Mouse (Mus musculus): ENCODE results near the gene Klhdc7b. TPM values are rescaled to one million over a fixed set of nuclear protein-coding genes. Genes with fewer than 3 reads are reported as not detected.

The Klhdc7b gene
- polyA plus RNA-seq, 1 experiment from 2014 or later = not detected

- Histone ChIP-seq H3K4me2 (replicated peaks) (no peak overlapping the region), H3K9me3 (no peaks in the 10 kb centered on the region), H3K27me3 (no peaks in the 10 kb centered on the region), H3K36me3 (no peaks in the 10 kb centered on the region), H3K27ac (replicated peaks) (no peak overlapping the region), H3K9ac (replicated peaks) (no peak overlapping the region), H3K4me3 (no peak overlapping the region), H3K4me1 (no peaks in the 10 kb centered on the region)
- WGBS = 88% methylated on average over 10 of the region's 10 CpGs
- ATAC-seq (replicated peaks) = no peak
These were observed 20.3 kb downstream of the Klhdc7b start for GRCm38 (mm10) chr15:89404831-89405623.

GRCm38 (mm10) chr15:89406691-89407090 is 22.0 kb downstream of the Klhdc7b start:
- Histone ChIP-seq H3K9me3 (no peaks in the 10 kb centered on the region), H3K36me3 (no peaks in the 10 kb centered on the region), H3K9ac (replicated peaks) (no peak overlapping the region), H3K4me2 (replicated peaks) (no peak overlapping the region), H3K27me3 (no peaks in the 10 kb centered on the region), H3K4me1 (no peaks in the 10 kb centered on the region), H3K4me3 (no peak overlapping the region), H3K27ac (replicated peaks) (no peak overlapping the region)
- no peak for ATAC-seq (replicated peaks)

- Histone ChIP-seq H3K4me2 (replicated peaks) (no peak within 1 kb of the TSS), H3K27me3 (no peaks in the 10 kb centered on the region), H3K9me3 (no peaks in the 10 kb centered on the region), H3K4me3 (no peak within 1 kb of the TSS), H3K9ac (replicated peaks) (no peak within 1 kb of the TSS), H3K36me3 (no peaks in the 10 kb centered on the region), H3K4me1 (no peaks in the 10 kb centered on the region), H3K27ac (replicated peaks) (no peak within 1 kb of the TSS)
- WGBS = 91% methylated on average over 22 of the region's 24 CpGs
- ATAC-seq (replicated peaks) = no peak
These were observed 25.4 kb downstream of the Klhdc7b start, which contains the start of gene Syce3 for GRCm38 (mm10) chr15:89410118-89410517. Gene Syce3, minus strand, starts transcription at chr15:89410503.

GRCm38 (mm10) chr15:89415282-89415681 is 30.6 kb downstream of the Klhdc7b start:
- ATAC-seq (replicated peaks) = no peak
- peaks cover 16% of the 10 kb centered on the region; the same call in 1 of the 2 replicates for H3K36me3 ChIP-seq
- no peak overlapping the region for H3K4me3 ChIP-seq
- no peak overlapping the region for H3K4me2 ChIP-seq (replicated peaks)
- no peaks in the 10 kb centered on the region for H3K9me3 ChIP-seq
- H3K4me1 ChIP-seq = no peaks in the 10 kb centered on the region
- H3K27me3 ChIP-seq = no peaks in the 10 kb centered on the region
- H3K9ac ChIP-seq (replicated peaks) = no peak overlapping the region
- no peak overlapping the region for H3K27ac ChIP-seq (replicated peaks)
- WGBS = 91% methylated on average over 8 of the region's 8 CpGs

- no peak for ATAC-seq (replicated peaks)
- 94% methylated on average over 9 of the region's 9 CpGs for WGBS
- peaks cover 34% of the 10 kb centered on the region; the same call in 1 of the 2 replicates for H3K36me3 ChIP-seq
These were observed 37.2 kb downstream of the Klhdc7b start for GRCm38 (mm10) chr15:89421938-89422337.

GRCm38 (mm10) chr15:89424621-89425020 is 39.9 kb downstream of the Klhdc7b start:
- no peak overlapping the region for H3K4me2 ChIP-seq (replicated peaks)
- WGBS = 82% methylated on average over 8 of the region's 8 CpGs
- no peak overlapping the region for H3K9ac ChIP-seq (replicated peaks)
- H3K4me3 ChIP-seq = no peak overlapping the region
- ATAC-seq (replicated peaks) = no peak
- no peaks in the 10 kb centered on the region for H3K9me3 ChIP-seq
- H3K4me1 ChIP-seq = peaks cover 12% of the 10 kb centered on the region
- no peak overlapping the region for H3K27ac ChIP-seq (replicated peaks)
- no peaks in the 10 kb centered on the region for H3K27me3 ChIP-seq
- H3K36me3 ChIP-seq = peaks cover 28% of the 10 kb centered on the region; the same call in 1 of the 2 replicates

More at GRCm38 (mm10) chr15:89421938-89422337, 37.2 kb downstream of the Klhdc7b start:
- H3K4me1 ChIP-seq = no peaks in the 10 kb centered on the region
- no peak overlapping the region for H3K4me2 ChIP-seq (replicated peaks)
- H3K4me3 ChIP-seq = no peak overlapping the region
- no peaks in the 10 kb centered on the region for H3K27me3 ChIP-seq
- H3K27ac ChIP-seq (replicated peaks) = no peak overlapping the region
- H3K9ac ChIP-seq (replicated peaks) = no peak overlapping the region
- H3K9me3 ChIP-seq = no peaks in the 10 kb centered on the region

GRCm38 (mm10) chr15:89425711-89426121 is 41.0 kb downstream of the Klhdc7b start, which contains the start of gene Cpt1b:
Gene Cpt1b, minus strand, starts transcription at chr15:89425863.
- ATAC-seq (replicated peaks) = no peak
- Histone ChIP-seq H3K9me3 (no peaks in the 10 kb centered on the region), H3K36me3 (peaks cover 21% of the 10 kb centered on the region; the same call in 1 of the 2 replicates), H3K27ac (replicated peaks) (no peak within 1 kb of the TSS), H3K4me1 (peaks cover 18% of the 10 kb centered on the region), H3K4me2 (replicated peaks) (no peak within 1 kb of the TSS), H3K9ac (replicated peaks) (no peak within 1 kb of the TSS), H3K27me3 (no peaks in the 10 kb centered on the region), H3K4me3 (no peak within 1 kb of the TSS)
- 38% methylated on average over 6 of the region's 6 CpGs for WGBS

- Histone ChIP-seq H3K9ac (replicated peaks) (no peak overlapping the region), H3K27me3 (no peaks in the 10 kb centered on the region), H3K36me3 (peaks cover 21% of the 10 kb centered on the region; the same call in 1 of the 2 replicates), H3K4me1 (peaks cover 22% of the 10 kb centered on the region), H3K4me2 (replicated peaks) (no peak overlapping the region), H3K4me3 (no peak overlapping the region), H3K9me3 (no peaks in the 10 kb centered on the region), H3K27ac (replicated peaks) (no peak overlapping the region)
- WGBS = 84% methylated on average over 10 of the region's 10 CpGs
- no peak for ATAC-seq (replicated peaks)
These were observed 42.0 kb downstream of the Klhdc7b start for GRCm38 (mm10) chr15:89426716-89427115.

GRCm38 (mm10) chr15:89428136-89428790 is 43.5 kb downstream of the Klhdc7b start:
- peak overlapping the region; percentile 79; the same call in 1 of the 2 replicates for H3K9ac ChIP-seq (replicated peaks)
- H3K27ac ChIP-seq (replicated peaks) = 0 out of 2 replicates have a peak overlapping the region, but pooled peaks have one; percentile 97
- H3K27me3 ChIP-seq = no peaks in the 10 kb centered on the region
- H3K4me1 ChIP-seq = peaks cover 22% of the 10 kb centered on the region
- 80% methylated on average over 19 of the region's 19 CpGs for WGBS
- H3K4me3 ChIP-seq = peak overlapping the region; percentile 81
- H3K36me3 ChIP-seq = peaks cover 21% of the 10 kb centered on the region; the same call in 1 of the 2 replicates
- H3K4me2 ChIP-seq (replicated peaks) = peak overlapping the region; percentile 79
- no peak for ATAC-seq (replicated peaks)
- no peaks in the 10 kb centered on the region for H3K9me3 ChIP-seq

- Histone ChIP-seq H3K36me3 (peaks cover 21% of the 10 kb centered on the region; the same call in 1 of the 2 replicates), H3K9me3 (no peaks in the 10 kb centered on the region), H3K9ac (replicated peaks) (peak overlapping the region; percentile 79), H3K27ac (replicated peaks) (peak overlapping the region; percentile 97), H3K4me2 (replicated peaks) (peak overlapping the region; percentile 79), H3K27me3 (no peaks in the 10 kb centered on the region), H3K4me1 (peaks cover 22% of the 10 kb centered on the region), H3K4me3 (peak overlapping the region; percentile 81)
- WGBS = 3% methylated on average over 22 of the region's 22 CpGs
- ATAC-seq (replicated peaks) = peak; percentile 63
These were observed 44.2 kb downstream of the Klhdc7b start for GRCm38 (mm10) chr15:89428821-89429351.

- WGBS = under 1% methylated on average over 70 of the region's 70 CpGs
- Histone ChIP-seq H3K27ac (replicated peaks) (peak within 1 kb of the TSS; percentile 97), H3K9ac (replicated peaks) (peak within 1 kb of the TSS; percentile 79), H3K4me3 (peak within 1 kb of the TSS; percentile 81), H3K4me2 (replicated peaks) (peak within 1 kb of the TSS; percentile 79), H3K4me1 (peaks cover 22% of the 10 kb centered on the region), H3K27me3 (no peaks in the 10 kb centered on the region), H3K36me3 (peaks cover 17% of the 10 kb centered on the region; the same call in 1 of the 2 replicates), H3K9me3 (no peaks in the 10 kb centered on the region)
- ATAC-seq (replicated peaks) = peak; percentile 95
These were observed 44.9 kb downstream of the Klhdc7b start, which contains the start of the genes C730034F03Rik, Gm44502 and Chkb for GRCm38 (mm10) chr15:89429352-89430221. Gene C730034F03Rik, plus strand, starts transcription at chr15:89429589. Gene Gm44502, minus strand, starts transcription at chr15:89429696. Gene Chkb, minus strand, starts transcription at chr15:89429908.

Measured in forebrain, embryonic 15.5 days (tissue).